Mouse (Mus musculus) hematopoietic stem cell, adult 5-6 weeks (primary cell): ENCODE results near the gene Zfp382. TPM values are rescaled to one million over a fixed set of nuclear protein-coding genes. Genes with fewer than 3 reads are reported as not detected.
"Not testable (repeated sequence)": the region's sequence is repeated elsewhere in the genome, so short reads cannot be mapped to it uniquely, and the experiment has no call there.

Experiments used
- ATAC-seq, 2 experiments: fragments of 125-278 bp in 1 of 2; replicated peaks in 1 of 2; 2 replicates each; pipeline ENCODE4 v1.8.0; 2016 to 2017; ENCODE audit warnings: inconsistent platforms in 2 of 2, mild to moderate bottlenecking in 2 of 2, moderate number of reproducible peaks in 2 of 2, low read depth in 1 of 2, moderate TSS enrichment in 1 of 2; ENCODE audit not compliant: low FRiP score in 2 of 2, poor library complexity in 2 of 2, severe bottlenecking in 2 of 2, insufficient read depth in 1 of 2, low TSS enrichment in 1 of 2
- total RNA-seq: library from RNA; stranded (forward); fragments of 172-1452, 232-1000 nt; gene quantifications from 2 replicates; pipeline ENCODE4 v1.2.3, GENCODE M21; 2017

Zfp382 gene
- total RNA-seq, 1 experiment from 2014 or later: 8.3 TPM

DNA sequence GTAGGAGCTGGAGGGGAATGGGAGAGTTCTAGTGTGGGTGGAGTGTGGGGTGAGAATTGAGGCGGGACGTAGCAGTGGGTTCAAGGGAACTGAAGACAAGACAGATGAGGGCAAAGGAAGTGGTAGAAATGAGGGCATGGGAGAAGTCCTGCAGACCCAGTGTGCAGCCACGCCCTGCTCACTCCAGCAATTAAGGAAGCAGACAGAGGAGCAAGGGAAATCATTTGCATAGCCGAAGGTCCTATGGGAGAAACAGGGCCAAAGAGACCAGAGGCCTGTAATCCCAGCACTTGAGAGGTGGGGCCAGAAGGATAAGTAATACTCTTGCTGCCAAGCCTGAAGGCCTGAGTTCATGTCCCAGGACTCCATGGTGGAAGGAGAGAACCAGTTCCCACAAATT, 10.7 kb downstream of the Zfp382 start:
- ATAC-seq: no peak

DNA sequence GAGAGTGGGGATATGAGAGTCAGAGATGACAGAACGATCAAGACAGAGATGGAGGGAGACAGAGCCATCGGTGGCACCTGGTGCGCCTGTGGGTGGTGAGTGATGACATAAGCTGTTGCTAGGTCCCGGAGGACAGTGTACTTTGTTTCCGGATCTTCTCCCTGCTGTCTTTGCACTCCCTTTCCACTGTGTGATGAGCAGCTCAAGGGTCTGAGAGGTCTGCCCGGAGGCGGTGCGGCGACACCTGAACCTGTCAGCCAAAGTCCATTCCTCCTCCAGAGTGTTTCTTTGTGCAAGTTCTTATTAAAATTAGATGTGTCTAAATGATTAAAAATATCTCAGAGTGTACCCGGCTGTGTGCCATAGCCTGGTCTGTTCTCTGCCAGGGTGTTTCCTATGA, 15.1 kb downstream of the Zfp382 start:
- ATAC-seq: no peak

DNA sequence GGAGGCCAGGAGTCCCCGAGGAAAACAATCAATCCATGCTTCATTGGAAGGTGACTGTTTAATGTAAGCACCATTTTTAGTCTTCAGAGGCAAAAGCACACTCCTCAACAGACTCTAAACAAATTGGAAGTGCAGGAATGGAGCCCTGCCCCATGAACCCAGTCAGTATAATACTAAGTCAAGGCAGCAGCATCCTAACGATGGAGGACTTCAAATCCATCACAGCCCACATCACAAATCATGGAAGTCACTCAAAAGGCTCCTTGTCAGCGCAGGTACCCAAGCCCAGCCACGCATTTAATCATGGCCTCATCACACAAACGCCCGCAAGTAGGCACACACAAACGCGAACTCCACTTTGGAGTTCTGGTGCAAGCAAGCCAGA, 21.4 kb downstream of the Zfp382 start:
- ATAC-seq: no peak

DNA sequence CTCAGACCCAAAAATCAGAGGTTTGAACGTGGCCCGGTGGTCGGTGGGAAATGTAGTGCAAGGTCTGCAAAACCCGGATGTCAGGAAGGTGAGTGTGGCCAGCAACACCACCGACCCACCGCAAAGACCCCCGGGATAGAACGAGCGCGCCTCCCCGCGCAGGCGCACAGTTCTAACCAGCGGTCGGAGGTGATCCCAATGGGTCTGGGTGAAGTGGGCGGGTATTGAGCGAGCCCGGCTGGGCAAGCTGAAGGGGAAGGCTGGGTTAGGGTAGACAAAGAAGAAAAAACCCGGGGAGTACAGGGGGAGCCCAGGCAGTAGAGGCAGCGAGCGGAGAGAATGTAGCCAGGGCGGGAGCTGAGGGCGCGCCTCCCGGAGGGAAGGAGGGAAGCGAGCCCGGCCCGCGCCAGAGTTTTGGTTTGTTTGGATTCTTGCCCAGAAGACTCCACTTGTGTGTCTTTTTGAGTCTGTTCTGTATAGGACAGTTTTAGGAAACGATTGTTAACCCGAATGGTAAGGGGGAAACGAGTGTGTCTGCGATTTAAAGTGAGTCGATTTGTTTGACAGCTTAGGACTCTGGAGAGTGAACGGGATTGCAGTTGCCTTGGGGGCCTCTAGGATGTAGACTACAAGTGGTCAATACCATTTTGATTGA, 21.9 kb downstream of the Zfp382 start:
- peak; percentile 80 to 83 for ATAC-seq

DNA sequence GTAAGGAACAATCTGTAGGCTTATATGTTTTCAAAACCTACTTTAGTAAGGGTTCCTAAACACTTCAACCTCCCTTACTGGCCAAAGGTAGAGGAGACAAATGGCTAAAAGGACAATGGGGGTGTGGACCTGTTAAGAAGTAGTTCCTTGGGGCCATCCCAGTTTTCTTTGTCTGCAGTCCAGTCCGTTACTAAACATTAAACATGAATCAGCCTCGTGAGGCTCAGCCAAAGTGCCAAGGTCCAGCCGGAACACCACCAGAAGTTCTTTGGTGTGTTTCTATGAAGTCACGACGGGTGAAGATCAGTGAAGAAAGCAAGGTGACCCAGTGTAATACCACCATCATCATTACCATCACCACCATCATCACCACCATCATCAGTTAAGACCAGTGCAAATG, 25.3 kb downstream of the Zfp382 start:
- no peak for ATAC-seq

DNA sequence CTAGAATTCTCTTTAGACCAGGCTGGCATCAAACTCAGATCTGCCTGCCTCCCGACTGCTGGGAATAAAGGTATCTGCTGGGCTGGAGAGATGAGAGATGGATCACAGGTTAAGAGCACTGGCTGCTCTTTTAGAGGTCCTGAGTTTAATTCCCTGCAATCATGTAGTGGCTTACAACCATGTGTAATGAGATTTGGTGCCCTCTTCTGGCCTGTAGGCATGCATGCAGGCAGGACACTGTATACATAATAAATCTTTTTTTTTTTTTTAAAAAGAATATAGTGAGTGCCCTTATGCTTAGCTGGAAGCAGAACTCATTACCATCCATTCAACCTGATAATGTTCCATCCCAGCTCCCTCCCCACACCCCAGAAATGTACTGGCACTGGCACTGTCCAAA, 32.3 kb downstream of the Zfp382 start:
- no peak for ATAC-seq

DNA sequence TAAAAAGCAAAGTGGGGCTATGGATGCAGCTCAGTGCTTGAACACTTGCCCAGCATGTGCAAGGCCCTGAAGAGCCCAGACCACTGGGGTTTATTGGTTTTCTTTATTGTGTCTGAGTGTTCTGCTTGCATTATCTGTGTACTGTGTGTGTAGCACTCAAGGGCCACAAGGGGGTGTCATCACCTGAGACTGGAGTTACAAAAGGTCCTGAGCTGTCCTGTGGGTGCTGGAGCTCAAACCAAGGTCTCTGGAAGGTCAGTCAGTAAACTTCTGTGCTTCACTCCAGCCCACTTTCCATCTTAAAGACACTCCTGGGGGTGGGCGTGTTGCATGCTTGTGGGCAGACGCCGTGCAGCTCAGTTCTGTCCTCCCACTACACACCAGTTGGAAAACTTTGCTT, 33.8 kb downstream of the Zfp382 start:
- no peak for ATAC-seq

DNA sequence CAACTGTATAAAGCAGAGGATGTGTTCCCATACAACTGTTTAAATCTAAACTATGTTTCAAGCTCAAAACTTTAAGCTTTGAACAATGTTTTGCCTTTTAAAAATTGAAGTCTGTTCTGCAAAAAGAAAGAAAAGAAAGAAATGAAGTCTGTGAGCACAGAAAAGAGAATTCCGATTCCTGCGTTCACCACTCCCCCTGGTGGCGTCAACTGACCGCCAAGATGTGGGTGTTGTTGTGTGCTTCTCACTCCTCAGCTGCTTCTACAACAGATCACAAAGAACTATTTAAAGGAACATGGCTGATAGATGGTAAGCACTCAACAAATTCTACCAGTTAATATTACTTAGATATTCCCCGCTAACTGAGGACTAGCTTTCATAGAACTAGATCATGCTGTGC, 41.4 kb downstream of the Zfp382 start:
- ATAC-seq: no peak

DNA sequence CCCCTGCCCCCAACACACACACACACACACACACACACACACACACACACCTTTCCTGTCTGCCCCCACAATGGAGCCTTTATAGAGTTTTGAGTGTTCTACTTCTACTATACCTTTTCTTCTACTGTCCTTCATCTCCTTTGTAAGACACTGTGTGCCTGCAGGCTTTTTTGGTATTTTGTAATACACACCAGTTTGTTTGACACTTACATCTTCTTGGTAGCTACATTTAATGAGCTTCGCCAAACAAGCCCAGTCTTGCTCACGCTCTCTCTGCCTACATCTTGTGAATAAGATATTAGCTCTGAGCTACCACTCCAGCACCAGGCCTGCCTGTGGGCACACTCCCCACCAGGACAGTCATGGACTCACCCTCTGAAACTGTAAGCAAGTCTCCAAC, 43.0 kb downstream of the Zfp382 start:
- ATAC-seq: no peak

DNA sequence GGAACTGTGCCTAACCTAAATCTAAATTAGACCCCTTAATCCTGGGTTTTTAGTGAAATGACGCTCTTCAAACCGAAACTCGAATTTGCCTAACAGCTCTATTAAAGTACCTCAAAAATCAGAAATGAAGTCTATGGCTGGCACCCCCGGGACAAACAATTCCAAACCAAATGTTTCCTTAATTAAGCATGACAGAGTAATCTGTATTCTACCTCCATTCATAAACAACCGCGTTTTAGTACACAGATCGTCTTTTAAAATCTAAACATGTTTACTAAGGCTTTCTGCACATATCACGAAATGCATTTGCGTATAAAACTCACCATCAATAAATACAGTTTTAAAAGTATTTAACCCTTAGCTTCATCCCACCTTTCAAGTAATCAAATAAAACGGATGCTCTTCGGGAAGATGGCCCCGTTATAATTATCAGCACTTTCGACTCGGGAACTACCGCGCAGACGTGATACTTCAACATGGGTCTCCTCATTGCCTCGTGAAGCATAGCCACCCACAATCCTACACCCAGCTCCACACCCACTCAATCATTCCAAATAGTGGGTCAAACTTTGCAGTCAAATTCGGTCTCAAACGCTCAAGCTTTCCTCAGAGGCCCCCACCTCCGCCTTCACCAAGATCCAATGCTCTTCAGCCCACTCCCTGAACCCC, 47.3 kb downstream of the Zfp382 start:
- ATAC-seq: peak; percentile 24

DNA sequence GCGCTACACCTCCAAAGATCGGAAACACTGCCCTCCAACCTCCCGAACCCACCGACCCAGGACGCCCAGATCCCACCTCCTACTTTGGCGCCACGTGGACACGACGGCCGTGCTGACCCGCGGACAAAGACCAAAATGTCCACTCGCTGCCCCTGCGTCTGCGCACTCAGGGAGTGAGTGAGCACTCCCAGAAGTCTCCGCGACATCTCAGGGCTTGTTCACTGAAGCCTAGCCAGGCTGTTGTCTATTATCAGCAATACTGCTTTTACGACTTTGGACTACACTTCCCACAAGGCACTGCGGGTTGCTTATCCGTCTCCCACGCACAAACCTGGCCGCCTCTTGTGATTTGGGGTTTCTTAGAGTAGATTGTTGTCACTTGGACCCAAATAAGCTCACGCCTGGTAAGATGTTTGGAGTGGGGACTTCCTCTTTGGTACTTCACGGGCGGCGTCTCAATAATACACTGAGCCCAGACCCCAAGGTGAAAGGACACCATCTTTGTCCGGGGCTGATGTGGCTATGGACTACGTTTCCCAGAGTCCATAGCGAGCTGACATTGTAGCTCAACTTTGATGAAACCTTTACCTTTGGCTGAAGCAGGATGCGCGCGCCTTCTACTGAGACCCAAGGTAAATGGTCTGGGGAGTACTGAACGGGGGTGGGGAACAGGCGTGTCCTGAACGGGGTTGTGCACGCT, 48.0 kb downstream of the Zfp382 start, which contains the start of gene Zfp146:
Zfp146 (minus strand) TSS at position 168 of the 700 bp plus-strand sequence.
- peak; percentile 98 to 99 for ATAC-seq

DNA sequence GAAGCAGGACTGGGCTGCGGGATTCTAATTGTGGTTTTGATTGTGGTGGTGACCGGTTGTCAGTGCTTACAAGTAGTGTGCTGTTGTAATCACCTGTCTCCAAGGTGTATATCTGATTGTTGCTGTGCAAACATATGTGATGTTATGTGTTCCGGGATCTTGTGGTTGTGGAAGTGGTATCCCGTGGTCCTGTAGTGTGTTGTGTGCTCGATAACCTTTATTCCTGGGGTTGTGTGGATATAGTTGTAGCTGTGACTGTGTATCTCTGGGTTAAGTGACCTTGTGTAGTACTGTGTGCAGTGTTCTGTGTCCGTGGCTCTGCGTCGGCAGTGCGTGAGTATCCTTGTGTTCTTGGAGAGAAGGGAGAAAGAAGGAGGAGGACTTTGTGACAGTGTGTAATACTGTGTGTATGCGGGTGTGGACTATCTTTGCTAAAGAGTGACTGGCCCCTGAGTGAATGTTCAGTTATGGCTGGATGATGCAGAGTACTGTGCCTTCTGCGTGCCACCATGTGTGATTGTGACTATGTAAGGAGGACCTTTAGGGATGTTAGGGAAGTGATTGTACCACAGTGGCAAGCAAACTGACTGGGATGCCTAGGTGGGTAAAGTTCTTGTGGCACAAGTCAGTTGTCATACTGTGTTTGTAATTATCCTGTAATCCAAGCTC, 48.7 kb downstream of the Zfp382 start:
- no peak for ATAC-seq

DNA sequence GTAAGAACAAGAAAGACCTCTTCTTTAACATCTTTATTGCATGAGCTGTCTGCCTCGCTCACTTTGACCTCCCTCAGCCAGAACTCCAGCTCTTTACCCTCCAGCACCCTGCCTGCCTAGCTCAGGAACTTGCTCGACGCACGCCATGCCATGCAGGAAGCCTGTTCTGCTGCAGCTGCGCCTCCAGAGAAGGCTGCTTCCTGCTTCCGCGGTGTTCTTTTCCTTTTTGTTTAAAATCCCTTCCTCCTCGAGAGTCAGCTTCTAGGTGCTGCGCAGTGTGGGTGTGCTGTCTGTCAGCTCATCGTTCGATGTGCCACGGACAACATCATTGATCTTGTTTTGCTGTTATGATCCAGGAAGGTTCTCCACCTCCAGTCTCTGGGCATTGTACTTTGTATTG, 54.7 kb downstream of the Zfp382 start:
- peak; percentile 53 to 72; a peak in 3 of 4 replicates for ATAC-seq

DNA sequence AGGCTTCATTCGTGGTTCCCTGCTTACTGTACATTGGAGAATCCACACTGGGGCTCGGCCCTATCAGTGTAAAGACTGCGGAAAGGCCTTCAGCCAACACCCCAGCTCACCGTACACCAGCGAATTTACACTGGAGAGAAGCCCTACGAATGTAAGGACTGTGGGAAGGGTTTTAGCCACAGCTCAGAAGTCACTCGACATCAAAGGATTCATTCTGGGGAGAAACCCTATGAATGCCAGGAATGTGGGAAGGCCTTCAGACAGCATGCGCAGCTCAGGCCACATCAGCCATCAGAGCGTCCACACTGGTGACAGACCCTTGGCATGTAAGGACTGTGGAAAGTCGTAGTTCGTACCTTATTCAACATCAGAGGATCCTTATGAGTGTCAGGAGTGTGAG, 56.5 kb downstream of the Zfp382 start:
- ATAC-seq: no peak

DNA sequence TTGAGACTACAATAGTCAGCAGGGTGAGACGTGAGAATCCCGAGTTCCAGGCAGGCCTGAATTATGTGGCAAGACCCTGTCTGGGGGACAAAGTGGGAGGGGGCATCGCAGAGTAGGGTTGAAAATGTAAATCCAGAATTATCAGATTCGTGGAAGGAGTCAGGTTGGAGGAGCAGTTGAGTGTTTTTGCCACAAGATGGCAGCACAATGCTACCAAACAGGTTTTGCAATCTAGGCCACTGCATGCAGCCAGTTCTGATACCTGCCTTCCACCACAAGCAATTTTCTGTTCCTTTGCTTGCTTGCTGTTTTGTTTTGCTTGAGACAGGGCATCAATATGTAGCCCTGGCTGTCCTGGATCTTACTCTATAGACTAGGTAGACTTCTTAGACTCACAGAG, 59.6 kb downstream of the Zfp382 start:
- ATAC-seq: peak; percentile 52 to 62; a peak in 3 of 4 replicates

DNA sequence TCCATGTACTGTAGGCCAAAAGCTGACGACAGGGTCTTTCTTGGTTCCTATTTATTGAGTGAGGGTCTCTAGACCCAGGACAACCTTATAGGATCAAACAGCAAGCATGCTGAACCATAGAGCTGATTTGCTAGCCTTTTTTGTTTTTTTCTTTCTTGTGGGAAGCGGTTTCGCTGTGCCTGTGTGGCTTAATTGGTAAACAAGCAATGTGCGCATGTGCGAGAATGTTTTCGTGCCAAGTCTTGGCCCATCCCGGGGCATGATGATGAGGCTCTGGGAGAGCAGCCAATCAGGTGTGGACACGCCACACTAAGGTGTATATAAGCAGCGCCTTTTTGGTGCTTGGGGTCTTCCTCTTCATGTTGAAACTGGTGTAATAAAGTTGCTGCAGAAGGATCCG, 60.2 kb downstream of the Zfp382 start:
- not testable (repeated sequence) for ATAC-seq

DNA sequence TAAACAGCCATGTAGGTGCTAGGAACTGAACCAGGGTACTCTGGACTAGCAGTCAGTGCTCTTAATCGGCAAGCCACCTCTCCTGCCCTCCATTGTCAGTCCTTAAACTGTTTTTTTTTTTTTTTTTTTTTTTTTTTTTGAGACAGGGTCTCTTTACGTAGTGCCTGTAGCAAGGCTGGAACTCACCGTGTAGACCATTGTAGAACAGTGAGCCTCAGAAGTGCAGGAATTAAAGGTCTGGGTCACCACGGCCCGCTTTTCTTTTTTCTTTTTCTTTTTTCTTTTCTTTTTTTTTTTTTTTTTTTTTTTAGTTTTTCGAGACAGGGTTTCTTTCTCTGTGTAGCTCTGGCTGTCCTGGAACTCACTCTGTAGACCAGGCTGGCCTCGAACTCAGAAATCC, 61.4 kb downstream of the Zfp382 start:
- ATAC-seq: not testable (repeated sequence)

DNA sequence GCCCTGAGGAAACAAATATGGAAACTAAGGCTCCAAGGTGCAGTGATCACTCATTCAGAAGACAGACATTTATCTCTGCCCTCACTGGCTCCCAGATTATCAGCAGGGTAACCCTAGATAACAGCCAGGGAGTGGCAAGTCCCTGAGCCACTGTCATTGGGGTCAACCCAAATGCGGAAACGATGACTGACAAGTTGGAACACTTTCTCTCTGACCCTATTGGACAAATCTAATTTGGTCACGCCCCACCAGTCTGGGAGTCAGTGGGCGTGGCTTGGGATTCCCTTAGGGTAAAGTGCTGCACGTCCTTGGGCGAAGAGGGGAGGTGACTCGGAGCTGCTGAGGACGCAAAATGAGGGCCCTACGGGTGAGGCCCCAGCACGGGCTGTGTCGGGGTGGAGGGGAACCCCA, 62.1 kb downstream of the Zfp382 start, which contains the start of gene Cox7a1:
Cox7a1 (plus strand) TSS at position 266 of the 411 bp plus-strand sequence.
- ATAC-seq: peak; percentile 90 to 94
